Mouse (Mus musculus) mouse embryonic stem cell (cell line): ENCODE data around the gene Ate1.
"Not testable (repeated sequence)": the region's sequence is repeated elsewhere in the genome, so short reads cannot be mapped to it uniquely, and the experiment has no call there.

Experiments used
- in situ Hi-C, 2 experiments: fragments of 300-500 bp; cut with MboI; formaldehyde crosslinking; loops; 1 replicate in 1 of 2; 3 replicates in 1 of 2; pipeline ENCODE4 v1.14.3; 2019 to 2020; ENCODE audit warnings: low sequenced_read_pairs in 2 of 2, low pct_unique_long_range_greater_than_20kb in 1 of 2, mixed read lengths in 1 of 2; ENCODE audit not compliant: unreplicated experiment in 1 of 2

Gene Ate1

DNA sequence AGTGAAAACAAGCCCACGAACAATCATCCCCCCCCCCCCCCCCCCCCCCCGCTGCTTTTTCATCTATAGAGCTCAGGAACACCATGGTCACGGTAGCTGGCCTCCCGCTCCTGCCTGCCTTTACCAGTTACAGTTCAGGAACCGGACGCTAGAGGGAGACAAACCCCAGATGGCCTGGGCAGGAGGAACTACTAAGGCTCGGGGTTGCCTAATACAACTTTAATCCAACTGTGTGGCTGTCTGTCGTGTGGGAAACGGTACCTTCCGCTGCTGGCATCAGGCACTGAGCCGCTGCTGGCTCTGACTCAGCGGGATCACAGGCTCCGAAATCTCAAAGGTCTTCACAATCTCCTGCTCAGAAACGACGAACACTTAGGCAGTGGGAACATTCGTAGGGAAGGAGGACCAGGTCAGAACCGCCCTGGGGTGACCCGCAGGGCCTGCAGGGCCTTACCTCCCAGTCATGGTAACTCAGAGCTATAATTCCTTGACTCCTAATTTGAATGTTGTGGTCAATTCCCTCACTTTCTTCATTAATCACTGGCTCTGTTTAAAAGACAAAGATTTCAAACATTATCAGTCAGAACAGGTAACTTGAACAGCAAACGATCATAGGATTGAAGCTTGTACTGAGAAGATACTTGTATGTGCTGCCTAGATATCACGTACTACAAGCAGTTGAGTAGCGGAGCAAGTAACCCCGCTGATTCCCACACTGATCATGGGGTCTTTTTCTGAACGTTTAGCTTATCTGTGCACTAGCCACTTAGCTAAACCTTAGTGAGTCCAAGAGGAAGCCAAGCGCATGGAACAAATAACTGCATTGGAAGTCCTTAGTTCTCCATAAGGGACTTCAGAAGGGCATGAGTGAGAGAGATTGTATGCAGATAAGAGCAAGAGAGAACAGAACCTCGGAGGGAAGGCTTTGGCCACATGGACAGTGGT, 13.4 kb upstream of the Ate1 start:
- in situ Hi-C loops, result no loop called here

DNA sequence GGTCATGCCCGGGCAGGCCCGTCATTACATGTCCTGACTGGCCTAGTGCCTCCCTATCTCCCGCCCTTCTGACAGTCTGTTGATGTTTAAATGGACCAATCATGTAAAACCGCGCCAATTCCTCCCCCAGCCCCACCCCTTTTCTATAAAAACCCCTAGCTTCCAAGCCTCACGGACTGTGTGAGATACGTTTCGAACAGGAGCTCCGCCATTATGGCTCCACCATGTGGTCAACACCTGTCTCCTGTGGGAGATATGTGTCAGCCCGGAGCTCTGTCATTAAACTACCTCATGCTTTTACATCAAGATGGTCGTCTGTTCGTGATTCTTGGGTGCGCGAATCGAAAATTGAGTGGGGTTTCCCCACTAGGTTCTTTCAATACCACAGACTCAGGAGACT, 11.0 kb upstream of the Ate1 start:
- in situ Hi-C loops, result not testable (repeated sequence)

DNA sequence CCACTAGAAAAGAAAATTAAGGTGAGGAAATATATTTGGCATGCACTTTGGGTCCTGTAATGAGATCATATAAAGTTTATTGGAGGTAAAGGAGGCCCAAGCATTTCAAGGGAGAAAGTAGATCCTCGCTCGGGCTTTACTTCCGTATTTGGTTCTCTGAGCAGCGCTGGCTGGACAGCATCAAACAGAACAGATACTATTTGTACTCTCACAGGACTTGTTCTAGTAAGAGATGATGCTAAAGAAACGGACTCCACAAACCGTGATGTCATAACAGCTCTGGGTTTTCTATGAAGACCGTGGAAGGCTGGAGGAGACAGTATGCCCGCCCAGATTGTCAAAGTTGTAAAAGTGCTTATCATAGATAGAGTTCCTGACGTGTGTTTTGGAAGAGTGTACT, 7.1 kb upstream of the Ate1 start:
- in situ Hi-C loops, result no loop called here

DNA sequence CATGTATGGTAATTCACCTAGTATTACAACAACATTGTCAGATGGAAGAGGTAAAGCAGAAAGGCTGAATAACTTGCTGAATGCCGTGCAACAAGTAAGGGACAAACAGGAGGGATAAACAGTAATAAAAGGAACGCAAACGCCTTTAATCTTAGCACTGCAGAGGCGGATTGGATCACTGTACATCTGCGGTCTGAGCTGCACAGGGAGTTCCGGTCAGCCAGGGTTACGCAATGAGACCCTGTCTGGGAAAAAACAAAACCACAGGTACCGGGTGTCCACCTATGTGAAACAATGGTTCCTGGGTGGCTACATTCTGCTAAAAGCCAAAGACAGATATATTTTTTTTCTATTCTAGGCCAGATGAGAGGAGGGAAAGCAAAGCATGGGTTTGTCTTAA, 3.3 kb upstream of the Ate1 start:
- in situ Hi-C loops, result loop anchor here in 1 of 2 experiments (25.0 kb wide), 1 partner anchor 1111 kb away; no protein-coding TSS in a partner anchor

DNA sequence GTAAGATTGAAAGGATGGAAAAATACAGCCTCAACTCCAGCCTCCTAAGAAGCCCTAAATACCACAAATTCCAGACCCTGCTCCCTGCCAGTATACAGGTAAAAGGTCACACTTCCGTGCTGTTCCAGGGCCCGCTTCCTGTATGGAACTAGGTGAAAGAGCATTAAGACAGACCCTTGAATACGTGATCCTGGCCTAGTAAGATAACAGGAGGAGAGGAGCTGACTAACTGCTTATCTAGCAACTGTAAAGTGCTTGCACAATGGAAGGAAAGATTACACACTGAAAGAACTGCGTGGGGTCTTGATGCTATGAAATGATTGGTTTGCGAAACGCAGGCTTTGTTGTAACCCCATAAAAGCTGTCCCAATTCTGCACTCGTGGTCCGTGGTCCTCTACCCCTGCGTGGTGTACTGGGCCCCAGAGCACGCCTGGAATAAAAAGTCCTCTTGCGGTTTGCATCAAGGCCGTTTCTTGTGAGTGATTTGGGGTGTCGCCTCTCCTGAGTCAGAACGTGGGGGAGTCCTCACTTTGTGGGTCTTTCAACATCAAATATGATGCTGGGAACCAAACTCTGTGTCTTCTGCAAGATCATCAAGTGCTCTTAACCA, 748 bp upstream of the Ate1 start:
- in situ Hi-C loops, result loop anchor here in 1 of 2 experiments (25.0 kb wide), 1 partner anchor 1109 kb away; no protein-coding TSS in a partner anchor

DNA sequence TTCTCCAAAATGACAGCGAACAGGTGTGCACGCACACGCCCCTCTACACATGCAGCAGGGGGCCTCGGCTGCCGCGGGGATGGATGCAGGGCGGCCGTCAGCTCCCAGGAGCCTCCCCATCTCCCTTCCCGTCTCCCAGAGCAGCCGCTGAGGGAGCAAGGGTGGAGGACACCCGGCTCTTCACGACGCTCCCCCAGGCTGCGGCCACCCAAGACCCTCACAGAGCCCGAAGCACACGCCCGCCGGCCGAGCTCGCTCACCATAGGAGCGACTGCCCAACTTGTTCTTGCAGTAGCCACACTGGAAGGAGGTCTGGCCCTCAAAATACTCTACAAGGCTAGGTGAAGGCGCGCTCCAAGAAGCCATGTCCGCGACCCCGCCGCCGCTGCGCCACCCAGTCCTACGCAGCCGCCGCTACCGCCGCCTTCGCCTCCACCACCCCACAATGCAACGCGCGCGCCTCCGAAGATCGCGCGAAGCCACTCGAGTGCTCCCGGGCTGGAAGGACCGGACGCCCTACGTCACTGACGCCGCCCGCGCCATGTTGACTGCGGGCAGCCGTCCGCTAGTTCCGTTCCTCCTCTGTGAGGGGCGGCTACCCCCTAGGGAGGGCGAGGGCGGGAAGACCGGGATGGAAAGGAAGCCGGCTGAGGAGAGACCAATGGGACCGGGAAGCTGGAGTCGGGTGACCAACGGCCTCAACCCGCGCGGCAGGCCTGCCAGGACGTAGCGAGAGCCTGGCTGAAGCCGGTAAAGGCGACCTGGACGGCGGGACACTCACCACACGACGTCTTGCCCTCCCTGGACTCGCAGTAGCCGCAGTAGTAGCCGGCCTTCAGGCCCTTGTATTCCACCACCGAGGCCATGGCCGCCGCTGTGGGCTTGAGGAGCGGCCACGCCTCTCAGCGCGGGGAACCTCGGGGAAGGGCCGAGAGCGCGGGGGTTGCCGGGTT, 797 bp downstream of the Ate1 start:
- in situ Hi-C loops, result loop anchor here in 1 of 2 experiments (25.0 kb wide), 1 partner anchor 1107 kb away; no protein-coding TSS in a partner anchor

DNA sequence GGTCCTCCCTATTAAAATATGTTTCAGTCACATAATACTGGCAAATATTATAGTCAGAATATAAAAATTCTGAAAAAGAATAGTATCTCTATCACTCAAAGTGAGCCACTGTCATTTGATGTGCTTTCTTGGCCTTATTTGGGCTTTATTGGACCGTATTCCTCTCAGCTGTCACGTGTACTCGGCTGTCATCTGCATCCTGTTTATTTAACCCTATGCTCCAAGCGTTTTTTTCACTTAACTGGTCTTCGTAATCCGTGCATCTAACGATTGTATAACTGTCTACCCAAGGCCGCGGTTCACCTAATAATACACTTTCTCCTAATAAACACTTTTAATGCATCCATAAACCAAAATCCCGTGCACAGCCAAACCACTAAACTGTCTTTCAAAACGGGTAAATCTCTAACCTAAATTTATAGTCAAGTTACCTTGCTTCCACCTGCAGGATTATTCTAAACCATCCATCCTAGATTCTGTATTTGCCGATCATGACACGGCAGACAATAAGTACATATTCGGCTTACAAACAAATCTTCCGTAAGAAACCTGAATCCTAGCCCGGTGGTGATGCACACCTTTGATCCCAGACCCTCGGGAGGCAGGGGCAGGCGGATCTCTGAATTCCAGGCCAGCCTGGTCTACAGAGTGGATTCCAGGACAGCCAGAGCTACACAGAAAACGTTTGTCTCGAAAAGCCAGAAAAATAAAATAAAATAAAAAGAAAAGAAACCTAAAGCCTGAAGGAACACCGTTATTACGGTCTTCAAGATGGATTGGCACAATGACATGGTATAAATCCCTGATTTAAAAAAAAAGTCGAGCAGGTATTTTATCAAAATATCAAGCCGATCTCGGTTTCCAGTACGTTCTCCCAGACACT, 1.7 kb downstream of the Ate1 start:
- in situ Hi-C loops, result loop anchor here in 1 of 2 experiments (25.0 kb wide), 1 partner anchor 1106 kb away; no protein-coding TSS in a partner anchor

DNA sequence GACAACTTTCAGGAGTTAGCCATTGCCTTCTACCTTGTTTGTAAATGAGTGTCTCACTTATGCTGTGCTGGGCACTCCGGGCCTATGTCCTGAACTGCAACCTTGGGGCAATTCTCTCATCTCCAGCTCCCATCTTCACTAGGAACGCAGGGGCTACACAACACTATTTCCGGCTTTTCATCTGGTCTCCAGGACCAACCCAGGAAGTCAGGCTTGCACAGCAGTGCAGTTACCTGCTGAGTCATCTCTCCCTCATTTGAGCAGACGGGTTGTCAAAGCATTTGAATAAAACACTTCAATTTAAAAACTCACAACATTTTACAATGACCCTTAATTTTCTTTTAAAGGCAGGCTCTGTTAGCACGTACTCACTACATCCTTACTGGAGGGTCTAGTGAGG, 9.9 kb downstream of the Ate1 start:
- in situ Hi-C loops, result loop anchor here in 1 of 2 experiments (25.0 kb wide), 1 partner anchor 1098 kb away; no protein-coding TSS in a partner anchor

DNA sequence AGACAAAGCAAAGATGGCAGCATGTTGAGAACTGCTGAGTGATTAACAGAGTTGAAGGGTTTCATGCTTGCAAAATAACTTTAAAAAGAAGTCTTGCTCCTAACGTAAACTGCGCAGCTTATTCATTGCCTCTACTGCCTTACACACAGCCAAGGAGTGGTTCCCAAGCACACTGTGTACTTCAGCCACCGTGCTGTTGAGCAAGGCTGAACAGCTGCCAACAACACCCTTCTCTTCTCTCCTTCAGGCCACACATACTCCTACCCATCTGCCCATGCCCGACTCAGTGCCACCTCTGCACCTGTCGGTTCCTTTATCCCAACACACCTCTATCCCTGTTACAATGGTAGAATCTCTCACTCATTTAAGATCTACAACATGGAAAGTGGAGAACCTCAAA, 17.2 kb downstream of the Ate1 start:
- in situ Hi-C loops, result loop anchor here in 1 of 2 experiments (25.0 kb wide), 1 partner anchor 1091 kb away; no protein-coding TSS in a partner anchor

DNA sequence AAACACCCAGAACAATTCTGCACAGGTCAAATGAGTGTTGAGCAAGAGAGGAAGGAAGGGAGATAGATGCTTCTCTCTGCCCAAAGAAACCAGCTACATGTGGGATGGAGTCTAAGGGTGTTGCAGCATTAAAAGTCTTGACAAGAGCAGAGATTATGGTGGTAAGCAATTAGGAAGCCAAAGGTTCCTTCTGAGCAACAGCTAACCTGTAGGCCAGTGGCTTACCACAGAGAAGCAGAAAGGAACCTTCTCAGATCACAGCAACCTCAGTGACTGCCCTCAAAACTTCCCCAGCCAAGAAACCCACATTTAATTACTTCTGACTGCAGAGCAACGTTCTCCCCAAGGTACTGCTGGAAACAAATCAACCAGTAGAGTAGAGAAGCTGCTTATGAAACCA, 18.7 kb downstream of the Ate1 start:
- in situ Hi-C loops, result loop anchor here in 1 of 2 experiments (25.0 kb wide), 1 partner anchor 1089 kb away; no protein-coding TSS in a partner anchor

DNA sequence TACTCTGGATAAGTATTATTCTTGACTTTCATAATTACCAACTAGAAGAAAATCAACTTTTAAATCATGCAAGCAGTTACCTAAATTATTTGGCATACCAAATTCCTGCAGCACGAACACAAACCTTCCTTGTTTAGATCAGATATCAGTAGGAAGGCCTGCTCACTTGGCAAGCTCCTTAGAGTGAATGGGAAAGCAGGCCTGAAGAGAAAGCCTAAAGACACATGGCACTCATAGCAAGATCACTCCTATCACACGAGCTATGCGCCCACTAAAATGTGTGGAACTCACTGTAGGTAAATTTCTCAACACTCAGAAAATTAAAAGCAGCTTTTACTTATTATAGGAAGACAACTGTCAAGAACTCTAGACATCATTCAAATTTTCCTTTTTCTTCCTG, 26.8 kb downstream of the Ate1 start:
- in situ Hi-C loops, result no loop called here

DNA sequence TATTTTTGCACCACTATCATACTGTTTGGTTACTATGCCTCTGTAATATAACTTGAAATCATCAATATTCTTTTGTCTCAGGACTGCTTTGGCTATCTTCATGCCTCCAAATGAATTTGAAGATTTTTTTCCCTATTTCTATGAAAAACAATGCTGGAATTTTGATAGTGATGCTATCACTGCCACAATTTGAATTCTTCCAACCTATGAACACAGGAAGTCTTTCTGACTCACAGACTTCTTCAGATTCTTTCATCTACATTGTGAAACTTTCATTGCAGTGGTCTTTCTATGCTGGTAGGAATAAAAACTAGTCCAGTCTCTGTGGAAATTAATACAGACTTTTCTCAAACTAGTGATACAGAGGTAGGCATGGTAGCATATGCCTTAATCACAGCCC, 28.1 kb downstream of the Ate1 start:
- in situ Hi-C loops, result no loop called here

DNA sequence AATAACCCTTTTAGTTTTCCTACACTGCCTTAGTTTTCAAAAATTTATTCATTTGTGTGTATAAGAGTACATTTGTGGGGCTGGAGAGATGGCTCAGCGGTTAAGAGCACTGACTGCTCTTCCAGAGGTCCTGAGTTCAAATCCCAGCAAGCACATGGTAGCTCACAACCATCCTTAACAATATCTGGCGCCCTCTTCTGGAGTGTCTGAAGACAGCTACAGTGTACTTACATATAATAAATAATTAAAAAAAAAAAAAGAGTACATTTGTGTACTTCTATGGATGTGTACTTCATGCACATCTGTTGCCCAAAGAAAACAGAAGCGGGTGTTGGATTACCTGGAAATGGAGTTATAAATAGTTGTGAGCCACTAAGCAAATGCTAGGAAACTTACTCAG, 41.2 kb downstream of the Ate1 start:
- in situ Hi-C loops, result not testable (repeated sequence)

DNA sequence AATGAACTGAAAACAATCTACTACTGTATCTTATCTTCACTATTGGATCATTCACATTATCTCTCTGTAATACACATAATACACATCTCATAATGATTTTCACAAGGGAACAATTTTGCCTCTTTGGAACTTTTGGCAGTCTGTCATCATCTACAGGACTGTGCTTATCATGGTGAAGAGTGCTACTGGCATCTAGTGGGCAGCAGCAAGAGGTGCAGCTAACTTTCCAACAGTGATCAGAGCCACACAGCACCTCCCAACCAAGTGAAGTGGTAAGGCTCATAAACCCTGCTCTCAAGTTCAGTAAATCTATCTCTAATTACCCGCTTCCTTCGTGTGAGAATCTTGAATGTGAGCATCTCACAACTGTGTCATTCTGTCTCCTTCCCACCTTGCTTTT, 44.2 kb downstream of the Ate1 start:
- in situ Hi-C loops, result no loop called here

DNA sequence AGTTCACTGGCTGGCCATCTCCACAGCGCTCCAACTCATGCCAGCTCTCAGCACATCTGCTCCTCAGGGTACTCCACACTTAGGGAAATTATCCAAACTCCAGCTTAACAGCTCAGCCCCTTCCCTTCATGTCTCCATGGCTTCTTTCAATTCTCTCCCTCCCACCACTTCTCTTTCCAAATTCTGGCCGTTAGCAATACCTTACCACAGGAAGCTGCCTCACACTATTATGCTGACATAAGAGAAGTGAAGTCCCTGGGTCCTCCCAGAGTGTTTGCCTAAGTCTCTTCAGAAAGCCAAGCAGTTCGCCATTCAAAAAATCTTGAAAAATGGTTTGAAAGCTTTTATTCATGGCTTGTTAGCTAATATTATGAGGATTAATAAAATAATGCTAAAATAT, 46.3 kb downstream of the Ate1 start:
- in situ Hi-C loops, result no loop called here

DNA sequence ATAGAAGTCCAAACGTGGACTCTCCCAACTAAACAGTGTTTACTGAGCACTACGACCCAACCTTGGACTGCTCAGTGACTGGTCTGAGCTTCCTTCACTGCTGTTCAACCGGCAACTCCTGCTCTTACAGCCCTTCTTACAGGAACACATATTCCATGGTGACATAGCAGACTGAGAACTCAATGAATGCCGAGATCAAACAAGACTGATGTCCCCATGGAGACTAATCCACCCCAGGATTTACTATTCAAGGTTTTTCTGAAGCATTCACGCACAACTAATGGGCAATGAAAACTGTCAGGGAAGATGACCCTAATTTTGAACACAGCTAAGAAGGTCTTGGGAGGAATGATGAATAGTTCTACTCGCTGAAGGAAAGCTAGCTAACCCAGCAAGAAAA, 47.5 kb downstream of the Ate1 start:
- in situ Hi-C loops, result no loop called here

DNA sequence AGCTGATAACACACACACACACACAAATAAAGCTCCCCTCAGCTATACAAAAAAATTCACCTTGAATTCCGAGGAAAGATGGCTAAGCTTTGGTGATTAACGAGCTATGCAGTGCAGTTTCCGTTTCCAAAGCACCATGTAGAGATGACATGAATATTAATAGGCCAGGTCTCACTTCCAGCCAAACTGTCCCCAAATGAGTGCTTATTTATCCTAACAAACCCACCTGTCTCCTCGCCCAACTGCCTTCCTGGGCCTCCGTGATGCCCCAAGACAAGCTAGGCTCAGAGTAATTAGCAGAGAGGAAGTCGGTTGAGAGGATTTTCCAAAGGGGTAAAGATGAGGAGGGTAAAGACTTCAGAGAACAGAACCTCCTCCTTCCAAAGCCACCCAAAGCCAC, 49.1 kb downstream of the Ate1 start:
- in situ Hi-C loops, result no loop called here
